Mouse (Mus musculus) layer of hippocampus, postnatal 10 days (tissue): ENCODE data around the gene Ppp2r2d. TPM values are rescaled to one million over a fixed set of nuclear protein-coding genes. Genes with fewer than 3 reads are reported as not detected.

Source experiments
- DNase-seq, 2 experiments: peaks; one replicate each; pipeline ENCODE4 v3.0.0; 2021; ENCODE audit warnings: low spot score in 2 of 2
- long read RNA-seq: library from polyadenylated mRNA; stranded (forward); transcript quantifications from one replicate; pipeline ENCODE4 v2.0.0, GENCODE M21; 2023
- total RNA-seq, 2 experiments: library from RNA; stranded (reverse); gene quantifications; 2 replicates each; pipeline ENCODE4 v1.2.3; 2021

Gene Ppp2r2d
- total RNA-seq: 10 to 100 TPM; 93.4 to 95.9 TPM
- long read RNA-seq, transcript Ppp2r2d-207 (8 exons, 1,938 nt): minor isoform, 6 of 120 reads
- long read RNA-seq, transcript Ppp2r2d-201 (9 exons, 2,081 nt): major isoform, 66 of 120 reads
- long read RNA-seq, partial matches to known transcripts: 9 of 120 reads
- long read RNA-seq, other reads (novel, unspliced or antisense): 38 of 120 reads

- DNase-seq: peak; percentile 97
Observed at GRCm38 (mm10) chr7:138845544-138846391, at the start of gene Ppp2r2d, which contains the start of gene Mapk1ip1. Gene Ppp2r2d, plus strand, starts transcription at chr7:138846079. Gene Mapk1ip1, minus strand, starts transcription at chr7:138846273.

DNA sequence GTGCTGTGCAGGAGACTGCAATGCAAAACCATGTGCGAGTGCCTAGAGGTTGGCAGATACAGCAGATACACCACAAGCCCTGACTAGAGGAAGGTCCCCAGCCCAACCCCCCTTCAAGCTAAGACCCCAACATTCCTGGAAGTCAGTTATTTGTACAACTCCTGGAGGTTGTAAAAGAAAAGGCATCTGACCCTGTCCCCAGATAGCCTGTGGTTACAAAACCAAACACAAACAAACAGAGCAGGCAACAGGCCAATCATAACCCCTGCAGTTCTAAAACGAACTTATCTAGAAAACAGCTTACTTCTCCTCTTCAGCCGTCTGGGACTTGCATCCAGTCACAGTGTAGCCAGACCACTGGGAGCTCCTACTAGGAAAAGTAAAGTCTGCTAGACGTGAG, 42.5 kb upstream of the Ppp2r2d start:
- no peak for DNase-seq

DNA sequence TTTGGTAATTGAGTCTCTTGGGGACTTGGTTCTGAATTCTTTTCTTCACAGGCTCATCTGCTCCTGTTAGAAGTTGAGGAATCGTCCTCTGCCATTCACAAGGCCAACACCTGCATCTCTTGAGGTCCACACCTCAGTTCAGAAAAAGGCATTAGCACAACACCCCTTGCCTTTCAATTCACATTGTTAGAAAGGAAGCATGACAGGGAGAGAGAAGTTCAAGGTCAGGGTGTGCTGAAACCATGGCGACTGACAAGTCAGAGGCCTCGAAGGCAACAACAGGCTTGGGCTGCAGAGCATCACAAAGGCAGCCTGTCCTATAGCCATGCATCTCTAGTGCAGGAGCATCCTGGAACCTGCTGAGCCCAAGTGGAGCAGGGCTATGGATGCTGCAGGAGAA, 38.7 kb upstream of the Ppp2r2d start:
- no peak for DNase-seq

DNA sequence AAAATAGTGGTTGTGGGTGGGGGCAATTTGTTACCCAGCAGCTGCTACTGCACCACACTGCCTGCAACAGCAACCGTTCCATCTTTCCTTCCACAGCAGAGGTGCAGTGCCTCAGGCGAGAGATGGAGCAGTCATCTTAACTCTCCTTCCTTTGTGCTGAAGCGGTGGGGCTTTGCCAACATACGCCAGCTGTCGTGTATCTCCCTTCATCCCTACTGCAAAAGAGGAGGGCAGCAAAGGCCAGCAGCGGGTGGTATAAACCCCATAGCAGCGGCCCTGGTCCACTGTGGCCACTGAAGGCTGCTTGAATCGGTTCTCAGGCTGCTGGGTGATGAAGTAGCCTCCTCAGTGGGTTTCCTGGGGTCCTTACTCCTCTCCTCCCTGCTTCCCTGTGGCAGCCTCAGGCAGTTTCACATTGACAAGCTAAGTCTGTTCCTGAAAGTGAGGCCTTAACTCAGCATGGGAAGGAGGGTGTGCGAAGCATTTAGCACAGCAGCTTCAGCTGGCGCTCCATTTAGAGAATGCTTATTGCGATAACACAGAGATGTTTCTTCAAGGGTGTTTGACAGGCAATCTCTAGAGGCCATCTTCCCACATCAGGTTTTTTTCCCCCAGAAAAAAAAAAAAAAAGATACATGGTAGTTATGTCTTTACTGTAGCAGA, 32.5 kb upstream of the Ppp2r2d start:
- no peak for DNase-seq

DNA sequence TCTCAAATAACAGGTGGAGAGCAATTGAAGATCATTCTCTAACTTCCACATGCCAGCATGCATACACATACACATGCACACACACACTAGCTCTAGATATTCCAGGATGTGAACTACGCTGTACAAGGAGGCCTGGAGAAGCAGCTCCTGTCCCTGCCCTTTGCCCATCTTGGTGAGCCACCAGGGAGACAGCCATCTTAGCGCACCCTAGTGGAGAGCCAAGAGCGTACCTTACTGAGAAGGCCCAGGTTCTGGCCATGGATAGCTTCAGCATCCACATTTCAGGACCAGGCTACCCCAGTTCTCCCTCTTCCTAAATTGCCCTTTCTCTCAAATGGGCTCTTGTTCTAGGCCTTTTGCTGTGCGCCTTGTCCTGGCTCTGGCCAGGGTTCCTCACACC, 27.6 kb upstream of the Ppp2r2d start:
- no peak for DNase-seq

GRCm38 (mm10) chr7:138824423-138824822, 21.5 kb upstream of the Ppp2r2d start:
- DNase-seq: no peak

GRCm38 (mm10) chr7:138824995-138825756, 20.7 kb upstream of the Ppp2r2d start:
- no peak for DNase-seq

DNA sequence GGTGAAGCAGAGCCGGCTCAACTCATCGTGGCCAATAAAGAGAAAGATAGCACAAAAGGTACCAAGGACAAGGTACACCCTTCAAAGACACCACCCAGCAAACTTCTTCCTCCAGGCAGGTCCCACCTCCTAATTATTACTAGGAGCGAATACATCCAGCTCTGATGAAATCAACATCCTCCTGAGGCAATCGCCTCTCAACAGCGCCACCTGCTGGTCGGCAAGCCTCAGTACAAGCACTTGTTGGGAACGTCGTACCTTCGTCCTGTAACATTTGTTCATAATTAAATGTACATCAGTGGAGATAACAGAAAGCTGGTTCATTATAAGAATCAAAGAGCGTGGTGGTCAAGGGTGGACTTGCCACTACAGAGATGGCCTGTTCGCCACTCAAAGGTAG, 18.1 kb upstream of the Ppp2r2d start:
- peak; percentile 80 to 86 for DNase-seq

DNA sequence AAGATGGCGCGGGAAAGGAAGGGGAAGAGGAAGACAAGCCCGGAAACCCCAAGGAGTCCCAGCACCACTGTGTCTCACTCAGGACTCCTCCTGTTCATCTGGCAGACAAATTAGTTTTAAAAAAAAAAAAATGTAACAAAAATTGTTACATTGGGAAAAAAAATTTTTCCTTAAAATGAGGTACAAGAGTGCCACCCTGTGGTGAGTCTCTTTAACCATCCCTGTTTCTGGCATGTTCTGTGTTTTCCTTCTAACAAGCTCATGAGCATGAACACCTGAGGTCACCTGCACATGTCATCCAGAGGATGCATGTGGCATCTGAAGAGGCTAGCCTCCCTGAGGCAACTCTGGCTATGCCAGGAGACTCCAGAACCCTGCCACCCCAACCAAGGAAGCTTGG, 10.9 kb upstream of the Ppp2r2d start:
- no peak for DNase-seq

GRCm38 (mm10) chr7:138840594-138841021, 5.3 kb upstream of the Ppp2r2d start:
- peak; percentile 87 to 88 for DNase-seq

- DNase-seq: no peak
Observed at GRCm38 (mm10) chr7:138841436-138842151, 4.3 kb upstream of the Ppp2r2d start.

GRCm38 (mm10) chr7:138843421-138843820, 2.5 kb upstream of the Ppp2r2d start:
- no peak for DNase-seq

DNA sequence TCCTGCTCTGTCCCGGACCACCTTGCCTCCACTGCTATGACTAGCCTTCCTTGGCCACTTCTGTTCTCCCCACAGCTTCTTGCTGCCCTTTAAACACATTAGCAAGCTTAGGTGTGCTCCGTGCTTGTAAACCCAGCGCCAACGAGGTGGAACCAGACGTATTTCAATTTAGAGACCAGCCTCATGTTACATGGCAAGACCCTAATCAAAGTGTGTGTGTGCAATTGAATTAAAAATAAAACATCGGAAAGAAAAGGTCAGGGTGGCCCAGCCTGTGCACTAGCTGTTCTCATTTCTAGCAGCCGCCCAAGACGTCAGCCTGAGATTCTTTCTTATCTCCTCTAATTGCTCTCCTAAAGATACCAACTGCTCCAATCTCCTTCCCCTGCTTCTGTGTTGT, 768 bp upstream of the Ppp2r2d start:
- DNase-seq: no peak

DNA sequence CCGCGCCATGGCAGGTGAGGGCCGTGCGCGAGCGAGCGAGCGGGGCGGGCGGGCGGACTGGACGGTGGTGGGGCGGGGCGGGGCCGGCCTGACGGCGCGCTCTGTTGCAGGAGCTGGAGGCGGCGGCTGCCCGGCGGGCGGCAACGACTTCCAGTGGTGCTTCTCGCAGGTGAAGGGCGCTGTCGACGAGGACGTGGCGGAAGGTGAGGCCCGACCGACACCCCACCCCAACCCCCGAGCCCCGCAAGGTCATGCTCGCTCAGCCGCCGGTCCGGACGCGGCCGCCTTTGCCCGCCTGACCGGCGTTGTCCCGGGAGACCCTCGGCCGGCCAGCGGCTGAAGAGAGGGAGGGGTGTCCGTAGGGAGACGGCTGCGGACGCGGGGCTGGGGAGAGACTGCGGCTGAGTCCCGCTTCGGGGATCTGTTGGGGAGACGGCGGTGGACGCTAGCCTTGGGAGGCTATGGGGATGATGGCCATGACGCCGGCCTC, 668 bp downstream of the Ppp2r2d start:
- DNase-seq: peak in 1 of 2 experiments; percentile 38

DNA sequence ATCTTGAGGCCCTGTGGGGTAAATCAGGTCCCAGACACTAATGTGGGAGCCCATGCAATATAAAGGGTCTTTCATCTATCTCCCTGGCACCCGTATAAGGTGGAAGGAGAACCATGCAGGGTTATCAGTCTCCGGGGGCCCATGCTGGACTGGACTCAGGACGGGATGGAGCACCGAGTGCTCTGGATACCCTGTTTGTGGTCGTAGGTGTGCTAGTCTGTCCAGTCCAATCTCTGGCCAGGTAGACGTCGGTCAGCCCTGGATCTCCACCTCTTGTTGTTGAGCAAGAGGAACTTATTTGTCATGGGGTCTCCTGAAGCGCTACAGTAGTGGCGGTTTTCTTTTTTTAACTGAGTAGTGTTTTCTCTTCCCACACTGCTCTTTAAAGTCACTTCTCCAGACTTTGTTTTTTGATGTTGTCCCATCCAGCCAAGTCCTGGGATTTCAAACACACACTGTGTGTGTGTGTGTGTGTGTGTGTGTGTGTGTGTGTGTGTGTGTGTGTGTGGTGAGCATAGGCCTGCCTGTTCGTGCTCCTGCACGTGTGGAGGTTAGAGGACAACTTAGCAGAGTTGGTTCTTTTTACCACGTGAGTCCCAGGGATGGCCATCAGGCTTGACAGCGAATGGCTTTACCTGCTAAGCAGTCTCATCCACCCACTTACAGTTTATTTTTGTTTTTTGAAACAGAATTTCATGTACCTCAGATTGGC, 1.6 kb downstream of the Ppp2r2d start:
- DNase-seq: no peak

DNA sequence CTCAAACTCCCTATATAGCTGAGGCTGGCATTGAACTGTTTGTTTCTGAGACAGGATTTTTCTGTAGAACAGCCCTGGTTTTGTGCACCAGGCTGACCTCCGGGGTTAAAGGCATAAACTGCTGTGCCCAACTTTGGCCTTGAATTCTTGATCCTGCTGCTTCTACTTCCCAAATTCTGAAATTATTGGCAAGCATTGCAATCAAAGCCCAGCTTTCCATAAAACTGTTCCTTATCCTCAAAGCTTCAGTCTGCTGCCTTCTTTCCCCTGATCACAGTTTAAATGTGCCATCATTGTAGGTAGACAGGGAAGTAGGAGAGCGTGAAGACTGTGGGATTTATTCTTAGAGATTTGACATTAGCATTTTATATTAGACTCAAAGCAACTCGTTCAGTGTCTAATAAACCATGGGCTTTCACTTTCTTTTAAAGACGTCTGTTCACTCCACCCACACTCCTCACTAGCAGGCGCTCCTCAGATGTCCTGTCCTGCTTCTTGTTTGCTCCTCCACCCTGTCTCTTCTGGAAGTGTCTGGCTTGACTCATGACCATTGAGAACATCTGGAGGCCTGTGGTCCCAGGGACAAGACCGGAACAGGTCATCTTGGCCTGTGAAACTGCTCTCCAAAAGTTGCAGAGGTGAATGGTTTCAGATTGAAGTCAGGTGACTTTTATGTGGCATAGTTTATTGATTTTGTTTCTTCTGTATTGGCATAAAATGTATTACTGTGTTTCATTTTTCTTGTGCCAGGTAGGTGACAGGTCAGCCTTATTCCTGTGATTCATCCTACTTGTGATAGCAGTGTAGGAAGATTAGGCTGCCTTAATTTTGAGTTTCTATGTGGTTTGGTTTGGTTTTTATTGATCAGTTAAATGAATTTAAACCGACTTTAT, 2.4 kb downstream of the Ppp2r2d start:
- DNase-seq: no peak

- no peak for DNase-seq
Observed at GRCm38 (mm10) chr7:138850083-138850482, 4.2 kb downstream of the Ppp2r2d start.

DNA sequence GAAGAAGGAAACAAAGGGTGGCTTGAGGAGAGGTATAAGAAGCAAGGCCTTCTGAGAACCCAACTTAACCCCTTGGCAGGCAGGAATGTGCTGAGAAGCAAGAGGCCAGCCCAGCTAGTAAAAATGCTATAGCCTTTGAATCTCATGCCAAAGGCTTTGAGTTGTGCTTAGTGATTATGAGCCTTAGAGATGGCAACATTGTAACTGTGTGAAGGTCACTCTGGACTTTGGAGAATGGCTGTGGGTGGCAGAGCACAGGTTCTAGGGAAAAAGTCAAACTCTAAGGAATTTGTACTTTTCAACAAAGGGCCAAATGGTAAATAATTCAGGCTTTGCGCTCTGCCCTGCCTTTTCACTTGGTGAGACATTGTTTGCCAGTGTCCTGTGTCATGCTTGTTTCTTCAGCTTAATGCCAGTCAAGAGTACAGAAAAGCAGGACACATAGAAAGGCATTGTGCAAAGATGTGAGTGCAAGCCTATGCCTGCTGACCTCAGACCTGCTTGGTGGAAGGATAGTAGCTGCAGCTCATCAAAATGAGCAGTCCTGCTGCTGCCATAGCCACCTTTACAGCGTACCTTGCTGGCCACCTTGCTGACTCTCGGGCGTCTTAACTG, 7.6 kb downstream of the Ppp2r2d start:
- DNase-seq: no peak
